Mouse (Mus musculus) spleen, adult 2 months (tissue): ENCODE results near the gene Hist1h2bg.

ENCODE experiments used
- CTCF ChIP-seq: fragments of 200-500 bp; IDR thresholded peaks from 2 replicates; pipeline ENCODE4 v1.5.1; 2011; ENCODE audit warnings: mild to moderate bottlenecking, inconsistent platforms; ENCODE audit not compliant: insufficient read depth, insufficient read length, insufficient replicate concordance; ENCODE audit errors: extremely low read depth
- POLR2A ChIP-seq: fragments of 200-500 bp; IDR thresholded peaks from 2 replicates; pipeline ENCODE4 v1.6.1; 2011; ENCODE audit warnings: low read depth, low read length, inconsistent platforms

- TF ChIP-seq CTCF (no peak), POLR2A (no peak)
Observed at GRCm38 (mm10) chr13:23537006-23537710, 34.0 kb upstream of the Hist1h2bg start.
